Mouse (Mus musculus): ENCODE measurements at regions not wholly inside any gene's neighbourhood (a gene's known extent, or its start where the extent isn't known, plus 50 kb on each side); places are given as distances from the start of the nearest gene placed in this dataset.

DNA sequence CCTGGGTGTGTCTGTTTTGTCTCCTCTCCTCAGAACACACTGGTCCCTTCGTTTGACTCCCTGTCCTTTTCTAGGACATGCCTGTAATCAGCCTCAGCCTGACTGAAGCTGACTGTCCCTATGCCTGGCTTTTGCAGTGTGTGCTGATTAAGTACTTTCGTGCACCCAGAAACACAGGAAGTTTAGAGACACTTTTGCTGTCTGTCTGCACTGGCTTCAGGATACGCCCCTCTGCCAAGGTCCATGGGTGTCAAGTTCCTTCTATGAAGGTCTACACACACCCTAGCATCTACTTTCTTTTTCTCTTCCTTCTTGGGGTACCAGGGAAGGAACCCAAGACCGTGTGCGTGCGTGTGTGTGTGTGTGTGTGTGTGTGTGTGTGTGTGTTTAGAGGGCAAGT, 189.3 kb downstream of the Gadd45g start:
- Histone ChIP-seq H3K79me2 (ENCODE audit: control insufficient read depth, insufficient read depth) (no peaks in the 10 kb centered on the region), H3K4me3 (ENCODE audit: insufficient read depth, poor library complexity, severe bottlenecking) (no peak overlapping the region), H3K79me3 (ENCODE audit: low read depth) (no peaks in the 10 kb centered on the region), H3K27me3 (ENCODE audit: control insufficient read depth, insufficient read depth, insufficient read length) (no peaks in the 10 kb centered on the region), H3ac (ENCODE audit: control insufficient read depth, insufficient read length, low read depth) (no peak overlapping the region), H3K36me3 (ENCODE audit: control insufficient read depth, insufficient read depth) (no peaks in the 10 kb centered on the region)
- no peak for TF ChIP-seq CEBPB (IDR thresholded peaks at IDR 0.05; ENCODE audit: low read depth)

DNA sequence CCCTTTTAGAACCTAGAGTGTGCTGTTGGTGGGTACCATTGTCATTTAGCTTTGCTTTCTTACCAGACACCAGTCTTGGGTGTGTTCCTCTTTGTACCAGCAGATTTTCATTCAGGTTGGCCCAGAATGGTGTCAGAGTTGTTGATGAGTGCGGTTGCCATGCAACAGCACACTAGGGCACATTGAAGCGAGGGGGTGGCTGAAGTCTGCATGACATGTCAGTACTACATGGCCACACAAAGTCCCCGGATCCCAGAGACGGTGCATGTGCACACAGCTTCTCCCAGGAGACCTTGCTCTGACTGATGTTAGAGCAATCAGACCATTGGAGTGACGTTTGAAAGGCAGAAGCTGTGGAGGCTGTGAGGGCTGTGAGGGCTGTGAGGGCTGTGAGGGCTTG, 189.9 kb downstream of the Gadd45g start:
- Histone ChIP-seq H3ac (ENCODE audit: control insufficient read depth, insufficient read length, low read depth) (no peak overlapping the region), H3K36me3 (ENCODE audit: control insufficient read depth, insufficient read depth) (no peaks in the 10 kb centered on the region), H3K79me3 (ENCODE audit: low read depth) (no peaks in the 10 kb centered on the region), H3K4me3 (ENCODE audit: insufficient read depth, poor library complexity, severe bottlenecking) (no peak overlapping the region), H3K79me2 (ENCODE audit: control insufficient read depth, insufficient read depth) (no peaks in the 10 kb centered on the region), H3K27me3 (ENCODE audit: control insufficient read depth, insufficient read depth, insufficient read length) (no peaks in the 10 kb centered on the region)
- TF ChIP-seq CEBPB (IDR thresholded peaks at IDR 0.05; ENCODE audit: low read depth), result no peak
- TF ChIP-seq USF1 (IDR thresholded peaks at IDR 0.05; ENCODE audit: low read depth), result no peak
- TF ChIP-seq CTCF (IDR thresholded peaks at IDR 0.05; ENCODE audit: control insufficient read depth, insufficient read depth, insufficient read length), result no peak
- no peak for TF ChIP-seq MAX (IDR thresholded peaks at IDR 0.05)
- TF ChIP-seq FOSL1 (IDR thresholded peaks at IDR 0.05; ENCODE audit: insufficient read depth, low read length, poor library complexity, severe bottlenecking), result no peak
- no peak for TF ChIP-seq MYOG (IDR thresholded peaks at IDR 0.05; ENCODE audit: control insufficient read depth, extremely low read depth, insufficient read length)
- TF ChIP-seq MYOD1 (IDR thresholded peaks at IDR 0.05; ENCODE audit: control insufficient read depth, insufficient read length, low read depth), result no peak

DNA sequence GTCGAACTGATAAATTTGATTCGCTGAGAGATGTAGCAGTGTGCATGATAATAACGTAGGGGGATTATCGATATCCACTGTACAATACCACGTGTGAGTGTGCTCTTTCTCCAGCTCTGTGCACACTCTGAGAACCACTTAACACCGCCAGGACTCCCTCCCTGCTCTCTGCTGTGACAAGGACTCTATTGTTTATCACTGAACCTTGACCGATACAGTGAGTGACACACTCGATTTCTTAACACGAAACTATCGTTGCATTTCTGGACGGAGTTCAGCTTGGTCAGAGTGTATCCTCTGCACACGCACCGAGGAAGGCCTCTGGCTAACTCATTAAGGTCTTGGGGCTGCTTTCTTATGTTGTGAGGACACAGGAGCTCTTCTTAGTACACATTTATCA, 190.7 kb downstream of the Gadd45g start:
- H3K79me3 ChIP-seq (ENCODE audit: low read depth), result no peaks in the 10 kb centered on the region
- TF ChIP-seq USF1 (IDR thresholded peaks at IDR 0.05; ENCODE audit: low read depth) (no peak), FOSL1 (IDR thresholded peaks at IDR 0.05; ENCODE audit: insufficient read depth, low read length, poor library complexity, severe bottlenecking) (no peak), CEBPB (IDR thresholded peaks at IDR 0.05; ENCODE audit: low read depth) (no peak), MYOG (IDR thresholded peaks at IDR 0.05; ENCODE audit: control insufficient read depth, extremely low read depth, insufficient read length) (no peak), CTCF (IDR thresholded peaks at IDR 0.05; ENCODE audit: control insufficient read depth, insufficient read depth, insufficient read length) (no peak), MAX (IDR thresholded peaks at IDR 0.05) (no peak), MYOD1 (IDR thresholded peaks at IDR 0.05; ENCODE audit: control insufficient read depth, insufficient read length, low read depth) (no peak)
- H3ac ChIP-seq (ENCODE audit: control insufficient read depth, insufficient read length, low read depth), result no peak overlapping the region
- no peaks in the 10 kb centered on the region for H3K27me3 ChIP-seq (ENCODE audit: control insufficient read depth, insufficient read depth, insufficient read length)
- no peaks in the 10 kb centered on the region for H3K36me3 ChIP-seq (ENCODE audit: control insufficient read depth, insufficient read depth)
- no peak overlapping the region for H3K4me3 ChIP-seq (ENCODE audit: insufficient read depth, poor library complexity, severe bottlenecking)
- no peaks in the 10 kb centered on the region for H3K79me2 ChIP-seq (ENCODE audit: control insufficient read depth, insufficient read depth)

DNA sequence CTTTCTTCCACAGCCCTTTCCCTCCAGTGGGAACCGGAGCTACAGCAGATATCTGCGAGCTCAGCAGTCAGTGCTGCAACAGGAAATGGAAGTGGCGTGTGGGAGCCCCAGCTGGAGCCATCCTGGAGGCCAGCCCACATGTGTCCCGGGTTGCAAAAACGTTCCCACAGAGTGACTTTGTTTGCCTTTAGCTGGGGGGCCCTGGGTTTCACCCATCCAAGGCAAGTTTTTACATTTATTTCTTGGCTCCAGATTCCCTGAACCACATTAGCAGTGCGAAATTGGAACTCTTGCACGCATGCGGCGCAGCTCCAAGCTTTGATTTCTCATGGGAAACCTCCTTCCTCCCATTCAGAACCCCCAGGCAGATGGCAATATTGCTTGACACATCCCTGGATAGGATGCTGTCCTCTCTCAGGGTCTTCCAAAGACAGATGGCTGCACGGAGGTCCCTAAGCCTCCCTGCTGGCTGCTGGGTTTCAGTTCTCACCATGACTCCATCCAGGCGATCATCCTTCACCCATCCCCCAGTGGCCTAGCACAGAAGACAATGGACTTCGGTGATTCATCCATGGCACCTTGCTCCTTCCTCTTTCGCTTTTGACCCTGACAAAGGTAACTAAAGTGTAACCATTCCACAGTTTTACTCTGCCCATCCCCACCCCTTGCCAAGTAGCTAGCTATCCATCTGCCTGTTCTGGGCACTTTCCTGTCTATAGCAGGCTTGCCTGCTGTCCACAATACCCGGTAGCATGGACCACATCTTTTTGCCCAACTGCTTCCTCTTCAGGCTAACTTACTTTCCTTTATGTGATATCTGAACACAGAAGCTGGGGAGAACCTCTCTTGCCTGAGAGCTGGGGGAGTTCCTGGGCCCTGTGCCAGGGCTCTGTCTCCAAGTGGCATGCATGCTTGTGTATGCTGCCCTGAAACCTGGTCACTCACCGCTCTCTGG, 195.3 kb downstream of the Gadd45g start:
- Histone ChIP-seq H3K79me2 (ENCODE audit: control insufficient read depth, insufficient read depth) (no peaks in the 10 kb centered on the region), H3K4me3 (ENCODE audit: insufficient read depth, poor library complexity, severe bottlenecking) (no peak overlapping the region), H3K79me3 (ENCODE audit: low read depth) (no peaks in the 10 kb centered on the region), H3K36me3 (ENCODE audit: control insufficient read depth, insufficient read depth) (no peaks in the 10 kb centered on the region), H3K27me3 (ENCODE audit: control insufficient read depth, insufficient read depth, insufficient read length) (no peaks in the 10 kb centered on the region), H3ac (ENCODE audit: control insufficient read depth, insufficient read length, low read depth) (no peak overlapping the region)
- TF ChIP-seq USF1 (IDR thresholded peaks at IDR 0.05; ENCODE audit: low read depth), result no peak
- TF ChIP-seq CEBPB (IDR thresholded peaks at IDR 0.05; ENCODE audit: low read depth), result no peak
- no peak for TF ChIP-seq MAX (IDR thresholded peaks at IDR 0.05)
- TF ChIP-seq CTCF (IDR thresholded peaks at IDR 0.05; ENCODE audit: control insufficient read depth, insufficient read depth, insufficient read length), result no peak
- TF ChIP-seq MYOG (IDR thresholded peaks at IDR 0.05; ENCODE audit: control insufficient read depth, extremely low read depth, insufficient read length), result no peak
- TF ChIP-seq MYOD1 (IDR thresholded peaks at IDR 0.05; ENCODE audit: control insufficient read depth, insufficient read length, low read depth), result no peak
- TF ChIP-seq FOSL1 (IDR thresholded peaks at IDR 0.05; ENCODE audit: insufficient read depth, low read length, poor library complexity, severe bottlenecking), result no peak

DNA sequence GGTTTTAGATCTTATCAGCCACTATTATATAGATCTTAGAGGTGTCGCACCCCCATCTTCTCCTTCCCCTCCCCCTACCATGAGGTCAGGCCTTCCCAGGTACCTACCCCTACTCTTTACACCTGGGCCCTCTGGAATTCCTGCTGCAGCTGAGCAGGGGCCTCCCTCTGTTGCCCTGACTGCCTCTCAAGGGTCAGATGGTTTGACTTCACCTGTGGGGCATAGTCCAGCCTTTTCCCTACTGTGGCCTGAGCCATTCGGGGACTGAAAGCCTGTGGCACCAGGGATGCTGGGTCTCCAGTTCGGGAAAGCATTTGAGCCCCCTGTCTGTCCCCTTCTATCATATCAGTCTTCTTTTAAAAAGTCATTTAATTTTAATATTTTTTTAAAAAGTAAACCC, 196.4 kb downstream of the Gadd45g start:
- H3K79me2 ChIP-seq (ENCODE audit: control insufficient read depth, insufficient read depth), result no peaks in the 10 kb centered on the region
- H3K36me3 ChIP-seq (ENCODE audit: control insufficient read depth, insufficient read depth), result no peaks in the 10 kb centered on the region
- no peak for TF ChIP-seq CEBPB (IDR thresholded peaks at IDR 0.05; ENCODE audit: low read depth)
- TF ChIP-seq MAX (IDR thresholded peaks at IDR 0.05), result no peak
- no peak for TF ChIP-seq MYOG (IDR thresholded peaks at IDR 0.05; ENCODE audit: control insufficient read depth, extremely low read depth, insufficient read length)
- no peak for TF ChIP-seq USF1 (IDR thresholded peaks at IDR 0.05; ENCODE audit: low read depth)
- no peak for TF ChIP-seq CTCF (IDR thresholded peaks at IDR 0.05; ENCODE audit: control insufficient read depth, insufficient read depth, insufficient read length)
- TF ChIP-seq FOSL1 (IDR thresholded peaks at IDR 0.05; ENCODE audit: insufficient read depth, low read length, poor library complexity, severe bottlenecking), result no peak
- TF ChIP-seq MYOD1 (IDR thresholded peaks at IDR 0.05; ENCODE audit: control insufficient read depth, insufficient read length, low read depth), result no peak
- no peak overlapping the region for H3K4me3 ChIP-seq (ENCODE audit: insufficient read depth, poor library complexity, severe bottlenecking)
- H3K27me3 ChIP-seq (ENCODE audit: control insufficient read depth, insufficient read depth, insufficient read length), result no peaks in the 10 kb centered on the region
- no peaks in the 10 kb centered on the region for H3K79me3 ChIP-seq (ENCODE audit: low read depth)
- no peak overlapping the region for H3ac ChIP-seq (ENCODE audit: control insufficient read depth, insufficient read length, low read depth)

DNA sequence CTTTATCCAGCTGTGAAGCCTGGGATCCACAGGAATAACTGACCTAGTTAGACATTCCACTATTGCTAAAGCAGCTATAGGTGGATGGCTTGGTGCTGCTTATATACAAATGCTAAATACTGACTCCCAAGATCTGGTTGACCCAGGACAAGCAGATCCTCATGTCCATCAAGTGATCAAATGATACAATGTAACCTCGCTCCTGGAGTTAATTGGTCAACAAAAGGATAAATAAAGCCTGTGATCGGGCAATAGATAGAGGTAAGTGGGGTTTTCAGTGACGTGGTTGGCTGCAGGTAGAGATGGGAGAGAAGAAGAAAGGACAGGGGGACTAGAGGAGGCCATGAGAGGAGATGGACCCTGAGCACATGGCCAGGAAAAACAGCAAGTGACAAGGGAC, 197.4 kb downstream of the Gadd45g start:
- no peak overlapping the region for H3K4me3 ChIP-seq (ENCODE audit: insufficient read depth, poor library complexity, severe bottlenecking)
- no peaks in the 10 kb centered on the region for H3K27me3 ChIP-seq (ENCODE audit: control insufficient read depth, insufficient read depth, insufficient read length)
- no peak overlapping the region for H3ac ChIP-seq (ENCODE audit: control insufficient read depth, insufficient read length, low read depth)
- H3K36me3 ChIP-seq (ENCODE audit: control insufficient read depth, insufficient read depth), result no peaks in the 10 kb centered on the region
- TF ChIP-seq CTCF (IDR thresholded peaks at IDR 0.05; ENCODE audit: control insufficient read depth, insufficient read depth, insufficient read length) (no peak), FOSL1 (IDR thresholded peaks at IDR 0.05; ENCODE audit: insufficient read depth, low read length, poor library complexity, severe bottlenecking) (no peak), MYOG (IDR thresholded peaks at IDR 0.05; ENCODE audit: control insufficient read depth, extremely low read depth, insufficient read length) (no peak), MYOD1 (IDR thresholded peaks at IDR 0.05; ENCODE audit: control insufficient read depth, insufficient read length, low read depth) (no peak)
- H3K79me3 ChIP-seq (ENCODE audit: low read depth), result no peaks in the 10 kb centered on the region
- H3K79me2 ChIP-seq (ENCODE audit: control insufficient read depth, insufficient read depth), result no peaks in the 10 kb centered on the region

Data from C2C12 (cell line).